Mouse (Mus musculus) CH12.LX (cell line): ENCODE results near the gene Zfp575. TPM values are rescaled to one million over a fixed set of nuclear protein-coding genes. Genes with fewer than 3 reads are reported as not detected.

Experiments used
- DNase-seq: peaks from one replicate; pipeline ENCODE4 v3.0.0-alpha.2; 2013; ENCODE audit errors: extremely low read depth
- H3K27ac ChIP-seq: 2 replicates; pipeline ENCODE4 v1.5.1; 2012; ENCODE audit warnings: low read depth, mild to moderate bottlenecking, control low read depth, moderate library complexity; ENCODE audit not compliant: insufficient read depth
- H3K27me3 ChIP-seq: replicated peaks from 2 replicates; pipeline ENCODE3; 2012; ENCODE audit warnings: inconsistent platforms
- H3K36me3 ChIP-seq, 2 experiments: replicated peaks in 1 of 2; 2 replicates each; pipeline versions ENCODE3 to v1.6.1; 2012; ENCODE audit warnings: inconsistent platforms in 1 of 2, low read length in 1 of 2, mild to moderate bottlenecking in 1 of 2, mixed read lengths in 1 of 2, moderate library complexity in 1 of 2; ENCODE audit not compliant: control insufficient read depth in 1 of 2, insufficient read depth in 1 of 2
- H3K4me1 ChIP-seq, 2 experiments: 2 replicates each; pipeline ENCODE4 v1.6.1; 2012; ENCODE audit warnings: inconsistent platforms in 1 of 2, moderate library complexity in 1 of 2; ENCODE audit not compliant: insufficient read depth in 2 of 2, control insufficient read depth in 1 of 2
- H3K4me2 ChIP-seq: 2 replicates; pipeline ENCODE4 v1.6.1; 2012; ENCODE audit warnings: low read depth, mild to moderate bottlenecking, control low read depth; ENCODE audit not compliant: poor library complexity, insufficient read depth, severe bottlenecking
- H3K4me3 ChIP-seq, 3 experiments: fragments of 150-350 bp in 1 of 3; sonication (generic) in 1 of 3; replicated peaks in 1 of 3; 2 replicates each; pipeline versions ENCODE3 to v1.5.1; 2011 to 2012; ENCODE audit warnings: low read depth in 2 of 3, low read length in 2 of 3, mild to moderate bottlenecking in 2 of 3, moderate library complexity in 2 of 3, control low read depth in 1 of 3, improper control_type of control experiment in 1 of 3, inconsistent platforms in 1 of 3, mixed read lengths in 1 of 3; ENCODE audit not compliant: poor library complexity in 1 of 3
- H3K79me2 ChIP-seq: replicated peaks from 2 replicates; pipeline ENCODE4 v1.6.1; 2012; ENCODE audit warnings: mild to moderate bottlenecking, moderate library complexity; ENCODE audit not compliant: control insufficient read depth, poor library complexity, insufficient read depth, severe bottlenecking; ENCODE audit errors: extremely low read depth
- H3K9ac ChIP-seq: 2 replicates; pipeline ENCODE4 v1.6.1; 2012; ENCODE audit warnings: low read depth, mild to moderate bottlenecking, control low read depth, moderate library complexity; ENCODE audit not compliant: insufficient read depth
- H3K9me3 ChIP-seq: replicated peaks from 2 replicates; pipeline ENCODE3; 2012; ENCODE audit warnings: low read length, inconsistent platforms, mixed read lengths
- CHD1 ChIP-seq: IDR thresholded peaks from 2 replicates; pipeline ENCODE4 v1.6.1; 2012; ENCODE audit warnings: low read depth, low read length, improper control_type of control experiment, inconsistent platforms
- CHD2 ChIP-seq: IDR thresholded peaks from 2 replicates; pipeline ENCODE4 v1.6.1; 2011; ENCODE audit warnings: low read length, improper control_type of control experiment
- E2F4 ChIP-seq: IDR thresholded peaks from 2 replicates; pipeline ENCODE4 v1.6.1; 2011; ENCODE audit warnings: low read depth, low read length, improper control_type of control experiment; ENCODE audit not compliant: insufficient replicate concordance
- GABPA ChIP-seq: IDR thresholded peaks from 2 replicates; pipeline ENCODE4 v1.6.1; 2012; ENCODE audit warnings: low read depth, low read length, improper control_type of control experiment, inconsistent platforms; ENCODE audit not compliant: insufficient replicate concordance
- HCFC1 ChIP-seq: IDR thresholded peaks from 2 replicates; pipeline ENCODE4 v1.6.1; 2012; ENCODE audit warnings: low read depth, mild to moderate bottlenecking, inconsistent platforms, low read length, improper control_type of control experiment
- MAFK ChIP-seq: IDR thresholded peaks from 2 replicates; pipeline ENCODE4 v1.6.1; 2011; ENCODE audit warnings: low read length, improper control_type of control experiment; ENCODE audit not compliant: insufficient replicate concordance
- MAZ ChIP-seq: IDR thresholded peaks from 2 replicates; pipeline ENCODE4 v1.6.1; 2012; ENCODE audit warnings: low read depth, mild to moderate bottlenecking, inconsistent platforms, low read length, improper control_type of control experiment, moderate library complexity
- MXI1 ChIP-seq: IDR thresholded peaks from 2 replicates; pipeline ENCODE4 v1.6.1; 2011; ENCODE audit warnings: mild to moderate bottlenecking, low read depth, low read length, improper control_type of control experiment
- NELFE ChIP-seq: IDR thresholded peaks from 2 replicates; pipeline ENCODE4 v1.6.1; 2011; ENCODE audit warnings: low read depth, low read length, improper control_type of control experiment
- NRF1 ChIP-seq: IDR thresholded peaks from 2 replicates; pipeline ENCODE4 v1.6.1; 2014; ENCODE audit warnings: low read depth, mild to moderate bottlenecking, inconsistent platforms, low read length, improper control_type of control experiment, moderate library complexity
- PAX5 ChIP-seq: IDR thresholded peaks from 2 replicates; pipeline ENCODE4 v1.6.1; 2012; ENCODE audit warnings: low read length, inconsistent platforms, mixed read lengths
- POLR2AphosphoS2 ChIP-seq: IDR thresholded peaks from 2 replicates; pipeline ENCODE4 v1.6.1; 2011; ENCODE audit warnings: low read depth, low read length, improper control_type of control experiment
- RCOR1 ChIP-seq: conservative IDR thresholded peaks from 2 replicates; pipeline ENCODE4 v1.6.1; 2012; ENCODE audit warnings: low read depth, mild to moderate bottlenecking, inconsistent platforms, low read length, improper control_type of control experiment
- SMC3 ChIP-seq: IDR thresholded peaks from 2 replicates; pipeline ENCODE4 v1.6.1; 2011; ENCODE audit warnings: low read depth, low read length, improper control_type of control experiment
- TBP ChIP-seq: conservative IDR thresholded peaks from 2 replicates; pipeline ENCODE4 v1.6.1; 2011; ENCODE audit warnings: low read depth, low read length, improper control_type of control experiment
- USF1 ChIP-seq: IDR thresholded peaks from 2 replicates; pipeline ENCODE4 v1.6.1; 2014; ENCODE audit warnings: low read depth, mild to moderate bottlenecking, inconsistent platforms, low read length, improper control_type of control experiment
- ZKSCAN1 ChIP-seq: IDR thresholded peaks from 2 replicates; pipeline ENCODE4 v1.6.1; 2012; ENCODE audit warnings: low read depth, inconsistent platforms, low read length, improper control_type of control experiment, borderline replicate concordance
- dilution Hi-C: fragments of 300-500 bp; cut with MboI; formaldehyde crosslinking; loops from 2 replicates; pipeline ENCODE4 v1.14.3; 2020; ENCODE audit warnings: low sequenced_read_pairs; ENCODE audit not compliant: extremely low pct_unique_long_range_greater_than_20kb, extremely low pct_ligation_motif_present
- in situ Hi-C: fragments of 300-500 bp; cut with MboI; formaldehyde crosslinking; loops from 3 replicates; pipeline ENCODE4 v1.14.3; 2019; ENCODE audit warnings: low sequenced_read_pairs, low pct_ligation_motif_present, low pct_unique_long_range_greater_than_20kb, mixed read lengths
- polyA plus RNA-seq: library from polyadenylated mRNA; unstranded; fragments of >175 nt; gene quantifications from 2 replicates; pipeline ENCODE4 v1.2.1, GENCODE M21; 2012; ENCODE audit warnings: low read depth; ENCODE audit not compliant: insufficient read length
- total RNA-seq, 2 experiments: library from RNA; depleted of rRNA; stranded (reverse); fragments of 300-350 nt in 1 of 2; fragments of >200 nt in 1 of 2; gene quantifications; 2 replicates each; pipeline ENCODE4 v1.2.3; 2012 to 2014

Gene Zfp575
- total and polyA plus RNA-seq, 3 experiments: 0.09 to 0.81 (median 0.14) TPM

- Histone ChIP-seq H3K9ac (no peak overlapping the region), H3K27me3 (no peaks in the 10 kb centered on the region), H3K4me1 (peaks cover 5 to 27% of the 10 kb centered on the region in 2 experiments), H3K27ac (no peak overlapping the region), H3K9me3 (no peaks in the 10 kb centered on the region), H3K36me3 (peaks cover 0 to 29% of the 10 kb centered on the region in 2 experiments), H3K4me2 (no peak overlapping the region), H3K4me3 (no peak overlapping the region), H3K79me2 (no peaks in the 10 kb centered on the region)
- DNase-seq: no peak
- in situ Hi-C loops (no loop called here), dilution Hi-C loops (no loop called here)
- TF ChIP-seq USF1: no peak
- TF ChIP-seq HCFC1: no peak
- TF ChIP-seq POLR2AphosphoS2: no peak
- TF ChIP-seq MXI1: no peak
- no peak for TF ChIP-seq ZKSCAN1
- TF ChIP-seq MAFK: no peak
- no peak for TF ChIP-seq PAX5
- no peak for TF ChIP-seq E2F4
- TF ChIP-seq MAZ: no peak
- no peak for TF ChIP-seq CHD2
- TF ChIP-seq RCOR1: no peak
These were observed 25.0 kb upstream of the Zfp575 start for GRCm38 (mm10) chr7:24612308-24612910.

GRCm38 (mm10) chr7:24611709-24612108, 24.3 kb upstream of the Zfp575 start:
- dilution Hi-C loops: no loop called here
- DNase-seq: no peak
- Histone ChIP-seq H3K27ac (no peak overlapping the region), H3K4me3 (peak overlapping the region; percentile 67 to 72 (median 71)), H3K79me2 (no peaks in the 10 kb centered on the region), H3K4me2 (peak overlapping the region; percentile 98)
- no peak for TF ChIP-seq POLR2AphosphoS2
- no peak for TF ChIP-seq NRF1
- TF ChIP-seq SMC3: no peak
- no peak for TF ChIP-seq CHD1
- TF ChIP-seq TBP: no peak
- TF ChIP-seq NELFE: no peak
- no peak for TF ChIP-seq GABPA
- TF ChIP-seq, all 38 proteins: peak for 0
- peaks cover 7 to 32% of the 10 kb centered on the region in 2 experiments for H3K4me1 ChIP-seq
- H3K27me3 ChIP-seq: no peaks in the 10 kb centered on the region
- peak overlapping the region; percentile 68 for H3K9ac ChIP-seq
- in situ Hi-C loops: no loop called here
- peaks cover 0 to 30% of the 10 kb centered on the region in 2 experiments for H3K36me3 ChIP-seq
- H3K9me3 ChIP-seq: no peaks in the 10 kb centered on the region
